In the genomic region with DNA sequence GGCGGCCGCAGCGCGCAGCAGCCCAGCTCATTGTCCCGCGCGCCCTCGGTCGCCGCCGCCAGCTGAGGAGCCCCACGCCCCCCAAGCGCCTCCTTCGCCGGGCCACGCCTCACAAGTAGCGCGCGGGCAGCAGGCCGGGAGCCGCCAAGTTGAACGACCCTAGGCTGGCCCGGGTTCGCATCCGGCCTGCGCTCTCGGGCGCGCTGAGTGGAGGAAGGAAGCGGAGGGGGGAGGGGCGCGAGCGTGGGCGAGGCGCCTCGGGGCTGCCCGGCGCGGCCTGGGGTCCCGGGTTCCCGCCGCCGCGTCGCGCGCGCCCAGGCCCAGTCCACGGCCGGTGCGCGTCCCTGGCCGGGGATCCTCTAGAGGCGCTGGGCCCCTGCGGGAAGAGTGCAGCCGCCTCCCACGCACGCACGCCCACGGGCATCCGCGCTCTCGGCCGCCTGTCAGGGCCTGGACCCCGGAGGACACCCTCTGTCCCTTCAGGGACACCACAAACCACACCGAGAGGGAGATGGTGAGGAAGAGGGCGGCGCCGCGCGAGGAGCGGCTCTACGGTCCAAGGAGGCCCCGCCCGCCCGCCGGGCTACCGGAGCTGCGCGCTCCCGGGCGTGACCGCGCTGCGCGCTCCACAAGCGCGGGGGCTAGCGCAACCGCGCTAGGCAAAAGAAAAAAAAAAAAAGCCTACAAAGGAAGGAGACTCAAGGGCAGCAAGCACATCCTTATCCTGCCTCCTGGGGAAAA, we compare ENCODE assay signal across 8 mouse cellular contexts. TPM values are rescaled to one million over a fixed set of nuclear protein-coding genes. Genes with fewer than 3 reads are reported as not detected.
DNase-seq lines count a peak whose midpoint lies in the region; ATAC-seq and TF ChIP-seq lines count a peak whose summit lies in the region.

A gene (minus strand): TSS at position 510 of the 741 bp plus-strand sequence.

- POLR2A ChIA-PET in Patski (lab: Charles Lee): interaction anchor here (0.5 to 1.4 kb wide), 4 partner anchors 18 to 174 kb away, joined by 3 to 6 read pairs (median 4); no protein-coding TSS in a partner anchor

- WGBS in hindbrain, embryonic 10.5 days: under 1% methylated on average over 89 of the region's 91 CpGs
- WGBS in lung, embryonic 16.5 days: under 1% methylated on average over 58 of the region's 91 CpGs

- H3K9ac ChIP-seq in lung, embryonic 16.5 days (ENCODE audit: low read length): peak within 1 kb of the TSS; percentile 69

- H3K9me3 ChIP-seq in hindbrain, embryonic 10.5 days: no peaks in the 10 kb centered on the region
- H3K9me3 ChIP-seq in lung, embryonic 16.5 days (ENCODE audit: control insufficient read depth, low read length): no peaks in the 10 kb centered on the region

- no peak for TF ChIP-seq CTCF in Patski (IDR thresholded peaks at IDR 0.05)

- in situ Hi-C loops in Patski (cut with MboI; ENCODE audit: low pct_unique_long_range_greater_than_20kb): no loop called here

- H3K4me2 ChIP-seq in lung, embryonic 16.5 days (ENCODE audit: low read depth, low read length): peak within 1 kb of the TSS; percentile 96

- CTCF ChIA-PET in Patski (lab: Charles Lee): interaction anchor here (0.8 to 1.2 kb wide), 2 partner anchors 13 to 112 kb away, joined by 3 read pairs; no protein-coding TSS in a partner anchor

- peak; percentile 81 for ATAC-seq in Patski
- peak; percentile 91 for ATAC-seq in lung, embryonic 16.5 days (ENCODE audit: low read depth)

- H3K36me3 ChIP-seq in hindbrain, embryonic 10.5 days: peaks cover 18% of the 10 kb centered on the region
- no peaks in the 10 kb centered on the region for H3K36me3 ChIP-seq in lung, embryonic 16.5 days (ENCODE audit: control insufficient read depth, insufficient read depth, low read length)

- peak; percentile 13 for DNase-seq in Patski (ENCODE audit: low read depth, low spot score)
- DNase-seq in cerebellum, postnatal 10 days: peak; percentile 91 to 94
- DNase-seq in frontal cortex, adult 2 months (ENCODE audit: extremely low spot score in 1 of 2, low spot score in 1 of 2): peak; percentile 37 to 82
- DNase-seq in hindbrain, embryonic 10.5 days (ENCODE audit: low spot score): peak; percentile 82
- DNase-seq in layer of hippocampus, postnatal 10 days (ENCODE audit: low spot score in 2 of 2): peak; percentile 79 to 89
- DNase-seq in ovary, postnatal 14 days (ENCODE audit: low spot score): peak; percentile 52
- peak; percentile 85 for DNase-seq in thymus, postnatal 0 days (ENCODE audit: low spot score)

- H3K4me1 ChIP-seq in hindbrain, embryonic 10.5 days (replicated peaks): peaks cover 45% of the 10 kb centered on the region
- 0 out of 2 replicates have a peak, but pooled peaks cover 4% of the 10 kb centered on the region for H3K4me1 ChIP-seq in lung, embryonic 16.5 days (replicated peaks; ENCODE audit: control insufficient read depth, insufficient read depth, low read length)

- peak within 1 kb of the TSS; percentile 97 for H3K27ac ChIP-seq in hindbrain, embryonic 10.5 days
- H3K27ac ChIP-seq in lung, embryonic 16.5 days (ENCODE audit: low read length): peak within 1 kb of the TSS; percentile 61

- peak within 1 kb of the TSS; percentile 88 for H3K4me3 ChIP-seq in hindbrain, embryonic 10.5 days
- peak within 1 kb of the TSS; percentile 67 for H3K4me3 ChIP-seq in lung, embryonic 16.5 days (ENCODE audit: low read length)

- H3K27me3 ChIP-seq in Patski: peaks cover 5% of the 10 kb centered on the region
- peaks cover 14% of the 10 kb centered on the region for H3K27me3 ChIP-seq in hindbrain, embryonic 10.5 days (ENCODE audit: insufficient read depth, poor library complexity, severe bottlenecking)
- H3K27me3 ChIP-seq in lung, embryonic 16.5 days (ENCODE audit: control insufficient read depth, insufficient read depth, low read depth, low read length): peaks cover 5% of the 10 kb centered on the region; the same call in 1 of the 2 replicates

RNA-seq across cellular contexts. Expression of the gene that starts here (rescaled TPM):
- polyA plus RNA-seq in Patski (2021): 21.2 TPM
- polyA plus RNA-seq in frontal cortex, adult 2 months (2012; rRNA removed): 104 and 108 TPM in 2 replicates
- polyA plus RNA-seq in hindbrain, embryonic 10.5 days (2016; fragmentation: Nextera tagmentation; extraction: Ambion mirVana): 20.4 and 38.9 TPM in 2 replicates
- 100 to 1,000 TPM; 141 to 146 TPM for total RNA-seq in layer of hippocampus, postnatal 10 days (2021)
- polyA plus RNA-seq in lung, embryonic 16.5 days (2015; fragmentation: Nextera tagmentation; extraction: Ambion mirVana): 4.8 and 5.0 TPM in 2 replicates
- 12.2 and 15.5 TPM in 2 replicates for polyA plus RNA-seq in thymus, postnatal 0 days (2015; fragmentation: Nextera tagmentation; extraction: Ambion mirVana)

Comparison
In these comparisons a context has a peak if more than half of its experiments do, and no peak if none do; other contexts are left out.
1. Peak in every context shown above with its lines: DNase-seq, ATAC-seq, H3K4me3 ChIP-seq and H3K27ac ChIP-seq.
2. DNase-seq: peak in every context shown above with its lines; median percentile 92 in cerebellum, postnatal 10 days; 85 in thymus, postnatal 0 days; 84 in layer of hippocampus, postnatal 10 days; 82 in hindbrain, embryonic 10.5 days; 60 in frontal cortex, adult 2 months; 52 in ovary, postnatal 14 days; 13 in Patski.